Mouse (Mus musculus) neural tube, embryonic 15.5 days (tissue): ENCODE data around the gene Ctnnb1. TPM values are rescaled to one million over a fixed set of nuclear protein-coding genes. Genes with fewer than 3 reads are reported as not detected.

Experiments used
- ATAC-seq: fragments of 200-750 bp; cut with Nextera tagmentation; 2 replicates; pipeline ENCODE4 v1.8.0; 2017; ENCODE audit warnings: mild to moderate bottlenecking, moderate TSS enrichment, moderate library complexity; ENCODE audit not compliant: low FRiP score
- H3K27ac ChIP-seq: fragments of 300-500 bp; sonication (generic); replicated peaks from 2 replicates; pipeline ENCODE4 v1.5.1; 2015; ENCODE audit warnings: mild to moderate bottlenecking, inconsistent platforms
- H3K27me3 ChIP-seq: fragments of 300-500 bp; sonication (generic); replicated peaks from 2 replicates; pipeline ENCODE4 v1.6.1; 2015; ENCODE audit warnings: inconsistent platforms
- H3K36me3 ChIP-seq: fragments of 300-500 bp; sonication (generic); 2 replicates; pipeline ENCODE4 v1.6.1; 2015; ENCODE audit warnings: inconsistent platforms
- H3K4me1 ChIP-seq: fragments of 300-500 bp; sonication (generic); 2 replicates; pipeline ENCODE4 v1.6.1; 2015; ENCODE audit warnings: inconsistent platforms
- H3K4me2 ChIP-seq: fragments of 300-500 bp; sonication (generic); 2 replicates; pipeline ENCODE4 v1.6.1; 2015; ENCODE audit warnings: inconsistent platforms, mild to moderate bottlenecking, moderate library complexity
- H3K4me3 ChIP-seq: fragments of 300-500 bp; sonication (generic); replicated peaks from 2 replicates; pipeline ENCODE4 v1.5.1; 2015; ENCODE audit warnings: mild to moderate bottlenecking, inconsistent platforms
- H3K9ac ChIP-seq: fragments of 300-500 bp; sonication (generic); replicated peaks from 2 replicates; pipeline ENCODE4 v1.6.1; 2015; ENCODE audit warnings: mild to moderate bottlenecking, inconsistent platforms
- H3K9me3 ChIP-seq: fragments of 300-500 bp; sonication (generic); replicated peaks from 2 replicates; pipeline ENCODE4 v1.6.1; 2016; ENCODE audit warnings: inconsistent platforms
- WGBS: fragments of 180-500 bp; shearing (Covaris S2); methylation state at CpG from one replicate; pipeline ENCODE4 v1.1.7; 2015; ENCODE audit warnings: mixed read lengths; 5-methylcytosine and 5-hydroxymethylcytosine counted together
- polyA plus RNA-seq: library from polyadenylated mRNA; unstranded; fragments of >200 nt; fragmentation: Nextera tagmentation; extraction: Ambion mirVana; gene quantifications from 2 replicates; pipeline ENCODE4 v1.2.1, GENCODE M21; 2015

Gene Ctnnb1
- polyA plus RNA-seq, 1 experiment from 2014 or later = 288 TPM

- no peak overlapping the region for H3K4me3 ChIP-seq
- H3K27me3 ChIP-seq = no peaks in the 10 kb centered on the region
- H3K27ac ChIP-seq = no peak overlapping the region
- no peaks in the 10 kb centered on the region for H3K36me3 ChIP-seq
- no peak overlapping the region for H3K9ac ChIP-seq
- no peak overlapping the region for H3K4me2 ChIP-seq
- no peaks in the 10 kb centered on the region for H3K9me3 ChIP-seq
- ATAC-seq = no peak
- peaks cover 22% of the 10 kb centered on the region for H3K4me1 ChIP-seq
- 78% methylated on average over 4 of the region's 4 CpGs for WGBS
Measured at GRCm38 (mm10) chr9:120986994-120987393, 58.0 kb downstream of the Ctnnb1 start.

GRCm38 (mm10) chr9:120988088-120988487 is 59.1 kb downstream of the Ctnnb1 start:
- H3K9me3 ChIP-seq = no peaks in the 10 kb centered on the region
- H3K27ac ChIP-seq = peak overlapping the region; percentile 56; the same call in 1 of the 2 replicates
- WGBS = 27% methylated on average over 9 of the region's 9 CpGs
- no peak overlapping the region for H3K9ac ChIP-seq
- H3K27me3 ChIP-seq = no peaks in the 10 kb centered on the region
- no peak overlapping the region for H3K4me3 ChIP-seq
- H3K4me2 ChIP-seq = no peak overlapping the region
- H3K36me3 ChIP-seq = no peaks in the 10 kb centered on the region
- ATAC-seq = peak; percentile 70
- peaks cover 26% of the 10 kb centered on the region for H3K4me1 ChIP-seq

GRCm38 (mm10) chr9:120989806-120990700 is 61.0 kb downstream of the Ctnnb1 start:
- H3K36me3 ChIP-seq = no peaks in the 10 kb centered on the region
- peaks cover 45% of the 10 kb centered on the region for H3K4me1 ChIP-seq
- H3K4me2 ChIP-seq = no peak overlapping the region
- no peak overlapping the region for H3K9ac ChIP-seq
- 38% methylated on average over 15 of the region's 15 CpGs for WGBS
- no peaks in the 10 kb centered on the region for H3K27me3 ChIP-seq
- no peaks in the 10 kb centered on the region for H3K9me3 ChIP-seq
- H3K4me3 ChIP-seq = no peak overlapping the region
- no peak for ATAC-seq
- no peak overlapping the region; the same call in 1 of the 2 replicates for H3K27ac ChIP-seq

- Histone ChIP-seq H3K27ac (no peak overlapping the region), H3K9ac (no peak overlapping the region), H3K4me2 (no peak overlapping the region), H3K27me3 (no peaks in the 10 kb centered on the region), H3K9me3 (no peaks in the 10 kb centered on the region), H3K4me3 (no peak overlapping the region), H3K36me3 (no peaks in the 10 kb centered on the region), H3K4me1 (peaks cover 51% of the 10 kb centered on the region)
- ATAC-seq = no peak
- WGBS = 71% methylated on average over 2 of the region's 2 CpGs
Measured at GRCm38 (mm10) chr9:120991801-120992200, 62.8 kb downstream of the Ctnnb1 start.

GRCm38 (mm10) chr9:120993004-120993403 is 64.0 kb downstream of the Ctnnb1 start:
- Histone ChIP-seq H3K27me3 (no peaks in the 10 kb centered on the region), H3K27ac (no peak overlapping the region), H3K4me3 (no peak overlapping the region), H3K4me2 (no peak overlapping the region), H3K9ac (no peak overlapping the region), H3K9me3 (no peaks in the 10 kb centered on the region), H3K36me3 (no peaks in the 10 kb centered on the region), H3K4me1 (peaks cover 41% of the 10 kb centered on the region)
- WGBS = 47% methylated on average over 10 of the region's 10 CpGs
- ATAC-seq = no peak

- no peak overlapping the region for H3K4me2 ChIP-seq
- no peaks in the 10 kb centered on the region for H3K27me3 ChIP-seq
- ATAC-seq = no peak
- peaks cover 44% of the 10 kb centered on the region for H3K4me1 ChIP-seq
- WGBS = 58% methylated on average over 15 of the region's 15 CpGs
- H3K9me3 ChIP-seq = no peaks in the 10 kb centered on the region
- H3K9ac ChIP-seq = no peak overlapping the region
- H3K36me3 ChIP-seq = no peaks in the 10 kb centered on the region
- no peak overlapping the region for H3K27ac ChIP-seq
- no peak overlapping the region for H3K4me3 ChIP-seq
Measured at GRCm38 (mm10) chr9:120994223-120995155, 65.5 kb downstream of the Ctnnb1 start.

- 0 out of 2 replicates have a peak overlapping the region, but pooled peaks have one; percentile 6 for H3K27ac ChIP-seq
- no peaks in the 10 kb centered on the region for H3K27me3 ChIP-seq
- no peaks in the 10 kb centered on the region for H3K9me3 ChIP-seq
- H3K4me3 ChIP-seq = no peak overlapping the region
- H3K9ac ChIP-seq = no peak overlapping the region
- no peak for ATAC-seq
- no peaks in the 10 kb centered on the region for H3K36me3 ChIP-seq
- no peak overlapping the region for H3K4me2 ChIP-seq
- WGBS = 68% methylated on average over 11 of the region's 11 CpGs
- peaks cover 46% of the 10 kb centered on the region for H3K4me1 ChIP-seq
Measured at GRCm38 (mm10) chr9:120998696-120999095, 69.7 kb downstream of the Ctnnb1 start.

GRCm38 (mm10) chr9:121000641-121001320 is 71.8 kb downstream of the Ctnnb1 start:
- no peak overlapping the region for H3K4me2 ChIP-seq
- no peak overlapping the region for H3K9ac ChIP-seq
- no peak overlapping the region for H3K4me3 ChIP-seq
- WGBS = 66% methylated on average over 7 of the region's 7 CpGs
- peak overlapping the region; percentile 51; the same call in 1 of the 2 replicates for H3K27ac ChIP-seq
- ATAC-seq = peak; percentile 45; the same call in 1 of the 2 replicates
- H3K4me1 ChIP-seq = peaks cover 27% of the 10 kb centered on the region
- H3K36me3 ChIP-seq = no peaks in the 10 kb centered on the region
- no peaks in the 10 kb centered on the region for H3K27me3 ChIP-seq
- H3K9me3 ChIP-seq = no peaks in the 10 kb centered on the region

GRCm38 (mm10) chr9:121001681-121002540 is 72.9 kb downstream of the Ctnnb1 start:
- no peaks in the 10 kb centered on the region for H3K9me3 ChIP-seq
- no peak overlapping the region for H3K4me2 ChIP-seq
- H3K4me1 ChIP-seq = peaks cover 27% of the 10 kb centered on the region
- H3K9ac ChIP-seq = no peak overlapping the region
- peak overlapping the region; percentile 51; the same call in 1 of the 2 replicates for H3K27ac ChIP-seq
- WGBS = 59% methylated on average over 15 of the region's 15 CpGs
- no peaks in the 10 kb centered on the region for H3K27me3 ChIP-seq
- ATAC-seq = peak; percentile 61
- H3K4me3 ChIP-seq = no peak overlapping the region
- H3K36me3 ChIP-seq = no peaks in the 10 kb centered on the region

- H3K27ac ChIP-seq = no peak overlapping the region
- H3K4me1 ChIP-seq = peaks cover 14% of the 10 kb centered on the region
- no peaks in the 10 kb centered on the region for H3K9me3 ChIP-seq
- ATAC-seq = no peak
- H3K36me3 ChIP-seq = no peaks in the 10 kb centered on the region
- H3K9ac ChIP-seq = no peak overlapping the region
- 87% methylated on average over 7 of the region's 7 CpGs for WGBS
- H3K4me3 ChIP-seq = no peak overlapping the region
- no peaks in the 10 kb centered on the region for H3K27me3 ChIP-seq
- no peak overlapping the region for H3K4me2 ChIP-seq
Measured at GRCm38 (mm10) chr9:121005961-121006360, 76.9 kb downstream of the Ctnnb1 start.
